Mouse (Mus musculus): ENCODE measurements around the gene Git2.

- TF ChIP-seq POLR2A (IDR thresholded peaks at IDR 0.05; ENCODE audit: insufficient read length, low read depth), result no peak
- no peak for TF ChIP-seq POLR2AphosphoS2 (IDR thresholded peaks at IDR 0.05; ENCODE audit: insufficient read length, low read depth)
- TF ChIP-seq TCF12 (IDR thresholded peaks at IDR 0.05; ENCODE audit: insufficient read depth, poor library complexity, severe bottlenecking), result peak; percentile 23
- no peak for TF ChIP-seq CEBPB (IDR thresholded peaks at IDR 0.05; ENCODE audit: insufficient read depth, poor library complexity, severe bottlenecking)
- no peak for TF ChIP-seq TCF3 (IDR thresholded peaks at IDR 0.05; ENCODE audit: insufficient read length, low read depth)
- no peak for TF ChIP-seq MAX (IDR thresholded peaks at IDR 0.05; ENCODE audit: low read depth)
- TF ChIP-seq REST (IDR thresholded peaks at IDR 0.05; ENCODE audit: insufficient read depth, insufficient read length), result no peak
- TF ChIP-seq USF1 (IDR thresholded peaks at IDR 0.05; ENCODE audit: low read depth), result no peak
- no peak for TF ChIP-seq E2F4 (IDR thresholded peaks at IDR 0.05; ENCODE audit: insufficient read depth)
- TF ChIP-seq MYOD1 (IDR thresholded peaks at IDR 0.05; ENCODE audit: control insufficient read depth in 1 of 3, insufficient read length in 2 of 3, low read depth in 2 of 3), result peak in 2 of 3 experiments; percentile 29 to 69
Observed at GRCm38 (mm10) chr5:114795231-114795630, 19.9 kb upstream of the Git2 start.

Data from myocyte (in vitro differentiated cells).